Mouse (Mus musculus): ENCODE results near the gene Mcrs1. TPM values are rescaled to one million over a fixed set of nuclear protein-coding genes. Genes with fewer than 3 reads are reported as not detected.

Mcrs1 gene
- polyA plus RNA-seq, 1 experiment: 113 TPM

DNA sequence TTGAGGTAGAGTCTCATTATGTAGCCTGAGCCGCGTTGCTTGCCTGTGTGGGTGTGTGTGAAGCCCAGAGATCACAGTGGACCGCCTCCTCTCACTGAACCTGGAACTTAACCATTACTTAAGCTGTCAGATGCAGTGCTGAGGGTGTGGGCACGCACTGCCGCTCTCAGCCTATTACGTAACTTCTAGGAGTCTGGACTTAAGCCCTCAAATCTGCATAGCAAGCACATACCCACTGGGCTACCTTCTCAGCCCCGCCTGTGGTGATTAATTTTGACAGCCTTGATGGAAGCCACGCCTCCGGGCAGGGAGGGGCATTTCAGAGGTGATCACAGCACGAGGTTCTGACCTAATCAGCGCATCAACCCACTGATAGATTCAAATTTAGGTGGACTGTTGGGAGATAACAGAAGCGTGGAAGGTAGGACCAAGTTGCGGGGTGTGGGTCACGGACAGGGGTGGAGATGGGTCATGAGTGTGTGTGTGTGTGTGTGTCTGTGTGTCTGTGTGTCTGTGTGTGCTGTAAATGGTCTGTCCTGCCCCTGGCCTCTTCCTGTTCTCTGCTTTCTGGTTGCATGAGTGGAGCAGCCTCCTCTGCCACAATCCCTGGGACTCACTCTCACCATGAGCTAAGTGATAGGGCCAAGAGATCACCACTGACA, 32.9 kb upstream of the Mcrs1 start:
- H3K27ac ChIP-seq (ENCODE audit: control insufficient read depth, insufficient read depth, low read depth, low read length): no peak overlapping the region
- H3K4me1 ChIP-seq (ENCODE audit: control insufficient read depth, insufficient read depth, low read length): peaks cover 15% of the 10 kb centered on the region
- no peak for TF ChIP-seq POLR2A (IDR thresholded peaks at IDR 0.05; ENCODE audit: control insufficient read depth, low read depth, low read length)
- TF ChIP-seq CTCF (IDR thresholded peaks at IDR 0.05; ENCODE audit: control insufficient read depth, insufficient read depth, insufficient replicate concordance, low read depth, low read length): no peak
- H3K4me3 ChIP-seq (ENCODE audit: control insufficient read depth, low read depth, low read length): peak overlapping the region; percentile 34
- H3K27me3 ChIP-seq (ENCODE audit: control insufficient read depth, insufficient read depth, low read length): no peaks in the 10 kb centered on the region
- no peaks in the 10 kb centered on the region for H3K36me3 ChIP-seq (ENCODE audit: control insufficient read depth, insufficient read depth, low read length)

GRCm38 (mm10) chr15:99283456-99283855, 31.7 kb upstream of the Mcrs1 start:
- Histone ChIP-seq H3K27ac (ENCODE audit: control insufficient read depth, insufficient read depth, low read depth, low read length) (no peak overlapping the region), H3K27me3 (ENCODE audit: control insufficient read depth, insufficient read depth, low read length) (no peaks in the 10 kb centered on the region), H3K4me3 (ENCODE audit: control insufficient read depth, low read depth, low read length) (peak overlapping the region; percentile 2), H3K4me1 (ENCODE audit: control insufficient read depth, insufficient read depth, low read length) (peaks cover 15% of the 10 kb centered on the region), H3K36me3 (ENCODE audit: control insufficient read depth, insufficient read depth, low read length) (no peaks in the 10 kb centered on the region)
- no peak for TF ChIP-seq POLR2A (IDR thresholded peaks at IDR 0.05; ENCODE audit: control insufficient read depth, low read depth, low read length)
- TF ChIP-seq CTCF (IDR thresholded peaks at IDR 0.05; ENCODE audit: control insufficient read depth, insufficient read depth, insufficient replicate concordance, low read depth, low read length): peak; percentile 78; the same call in 1 of the 2 replicates

GRCm38 (mm10) chr15:99278271-99278670, 26.5 kb upstream of the Mcrs1 start:
- H3K4me1 ChIP-seq (ENCODE audit: control insufficient read depth, insufficient read depth, low read length): no peaks in the 10 kb centered on the region
- H3K36me3 ChIP-seq (ENCODE audit: control insufficient read depth, insufficient read depth, low read length): no peaks in the 10 kb centered on the region
- TF ChIP-seq POLR2A (IDR thresholded peaks at IDR 0.05; ENCODE audit: control insufficient read depth, low read depth, low read length) (no peak), CTCF (IDR thresholded peaks at IDR 0.05; ENCODE audit: control insufficient read depth, insufficient read depth, insufficient replicate concordance, low read depth, low read length) (no peak)
- H3K27me3 ChIP-seq (ENCODE audit: control insufficient read depth, insufficient read depth, low read length): no peaks in the 10 kb centered on the region
- no peak overlapping the region for H3K4me3 ChIP-seq (ENCODE audit: control insufficient read depth, low read depth, low read length)
- H3K27ac ChIP-seq (ENCODE audit: control insufficient read depth, insufficient read depth, low read depth, low read length): no peak overlapping the region

GRCm38 (mm10) chr15:99276095-99276494, 24.3 kb upstream of the Mcrs1 start:
- Histone ChIP-seq H3K36me3 (ENCODE audit: control insufficient read depth, insufficient read depth, low read length) (no peaks in the 10 kb centered on the region), H3K27me3 (ENCODE audit: control insufficient read depth, insufficient read depth, low read length) (no peaks in the 10 kb centered on the region), H3K27ac (ENCODE audit: control insufficient read depth, insufficient read depth, low read depth, low read length) (no peak overlapping the region), H3K4me1 (ENCODE audit: control insufficient read depth, insufficient read depth, low read length) (no peaks in the 10 kb centered on the region), H3K4me3 (ENCODE audit: control insufficient read depth, low read depth, low read length) (no peak overlapping the region)
- TF ChIP-seq POLR2A (IDR thresholded peaks at IDR 0.05; ENCODE audit: control insufficient read depth, low read depth, low read length) (no peak), CTCF (IDR thresholded peaks at IDR 0.05; ENCODE audit: control insufficient read depth, insufficient read depth, insufficient replicate concordance, low read depth, low read length) (no peak)

DNA sequence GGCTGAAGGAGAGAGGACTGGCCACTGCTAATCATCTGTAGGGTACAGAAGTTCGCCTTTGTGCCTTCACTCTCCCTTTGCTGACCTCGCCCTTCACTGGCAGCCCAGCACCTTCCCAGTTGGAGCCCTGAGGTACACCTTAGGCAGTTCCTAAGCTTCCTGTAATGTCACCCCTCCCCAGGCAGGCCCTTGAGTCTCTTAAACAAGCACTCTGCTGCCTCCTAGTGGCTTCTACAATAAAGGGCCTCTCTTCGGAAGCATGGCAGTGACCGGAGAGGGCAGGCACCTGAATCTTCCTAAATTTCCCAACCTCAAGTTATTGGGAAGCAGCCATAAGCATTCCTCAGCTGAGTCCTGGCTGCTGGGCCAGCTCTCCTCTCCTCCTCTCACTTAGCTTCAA, 13.9 kb upstream of the Mcrs1 start:
- Histone ChIP-seq H3K36me3 (ENCODE audit: control insufficient read depth, insufficient read depth, low read length) (no peaks in the 10 kb centered on the region), H3K4me3 (ENCODE audit: control insufficient read depth, low read depth, low read length) (no peak overlapping the region), H3K27me3 (ENCODE audit: control insufficient read depth, insufficient read depth, low read length) (no peaks in the 10 kb centered on the region), H3K4me1 (ENCODE audit: control insufficient read depth, insufficient read depth, low read length) (no peaks in the 10 kb centered on the region), H3K27ac (ENCODE audit: control insufficient read depth, insufficient read depth, low read depth, low read length) (no peak overlapping the region)
- TF ChIP-seq POLR2A (IDR thresholded peaks at IDR 0.05; ENCODE audit: control insufficient read depth, low read depth, low read length) (no peak), CTCF (IDR thresholded peaks at IDR 0.05; ENCODE audit: control insufficient read depth, insufficient read depth, insufficient replicate concordance, low read depth, low read length) (peak; percentile 39; the same call in 1 of the 2 replicates)

GRCm38 (mm10) chr15:99264363-99264762, 12.6 kb upstream of the Mcrs1 start:
- Histone ChIP-seq H3K4me1 (ENCODE audit: control insufficient read depth, insufficient read depth, low read length) (0 out of 2 replicates have a peak, but pooled peaks cover 2% of the 10 kb centered on the region), H3K27me3 (ENCODE audit: control insufficient read depth, insufficient read depth, low read length) (no peaks in the 10 kb centered on the region), H3K27ac (ENCODE audit: control insufficient read depth, insufficient read depth, low read depth, low read length) (no peak overlapping the region), H3K36me3 (ENCODE audit: control insufficient read depth, insufficient read depth, low read length) (no peaks in the 10 kb centered on the region), H3K4me3 (ENCODE audit: control insufficient read depth, low read depth, low read length) (no peak overlapping the region)
- no peak for TF ChIP-seq CTCF (IDR thresholded peaks at IDR 0.05; ENCODE audit: control insufficient read depth, insufficient read depth, insufficient replicate concordance, low read depth, low read length)
- TF ChIP-seq POLR2A (IDR thresholded peaks at IDR 0.05; ENCODE audit: control insufficient read depth, low read depth, low read length): no peak

DNA sequence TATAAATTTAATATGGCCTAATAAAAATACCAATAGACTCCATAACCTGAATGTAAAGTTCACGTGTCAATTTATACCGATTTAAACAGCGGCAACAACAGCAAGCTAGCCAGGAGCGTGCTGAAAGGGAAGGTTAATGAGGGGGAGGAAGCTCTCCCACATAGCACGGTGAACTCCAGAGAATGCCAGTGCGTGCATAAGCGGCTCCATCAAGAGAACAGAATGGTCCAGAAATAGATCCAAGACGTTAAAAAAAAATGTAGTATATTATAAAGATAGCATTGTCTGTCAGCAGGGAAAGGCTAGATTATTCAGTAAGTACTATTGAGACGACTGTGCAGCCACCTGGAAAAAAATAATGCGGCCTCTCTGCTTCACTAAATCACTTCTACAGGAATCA, 10.9 kb upstream of the Mcrs1 start:
- no peaks in the 10 kb centered on the region for H3K36me3 ChIP-seq (ENCODE audit: control insufficient read depth, insufficient read depth, low read length)
- TF ChIP-seq POLR2A (IDR thresholded peaks at IDR 0.05; ENCODE audit: control insufficient read depth, low read depth, low read length): no peak
- no peak for TF ChIP-seq CTCF (IDR thresholded peaks at IDR 0.05; ENCODE audit: control insufficient read depth, insufficient read depth, insufficient replicate concordance, low read depth, low read length)
- H3K4me3 ChIP-seq (ENCODE audit: control insufficient read depth, low read depth, low read length): no peak overlapping the region
- no peak overlapping the region for H3K27ac ChIP-seq (ENCODE audit: control insufficient read depth, insufficient read depth, low read depth, low read length)
- 0 out of 2 replicates have a peak, but pooled peaks cover 2% of the 10 kb centered on the region for H3K4me1 ChIP-seq (ENCODE audit: control insufficient read depth, insufficient read depth, low read length)
- H3K27me3 ChIP-seq (ENCODE audit: control insufficient read depth, insufficient read depth, low read length): no peaks in the 10 kb centered on the region
